Mouse (Mus musculus) monocyte, adult 5-6 weeks (primary cell): Measurements from ENCODE around the gene Pdzd9. TPM values are rescaled to one million over a fixed set of nuclear protein-coding genes. Genes with fewer than 3 reads are reported as not detected.

Source experiments
- ATAC-seq: fragments of 153-309, 156-312 bp; replicated peaks from 2 replicates; pipeline ENCODE4 v1.8.0; 2017; ENCODE audit warnings: mild to moderate bottlenecking; ENCODE audit not compliant: low TSS enrichment, insufficient number of reproducible peaks, severe bottlenecking, poor library complexity, low FRiP score
- total RNA-seq: library from RNA; stranded (forward); fragments of 200-1000, 200-491, 200-594 nt; gene quantifications from 3 replicates; pipeline ENCODE4 v1.2.3, GENCODE M21; 2017

The Pdzd9 gene
- total RNA-seq, 1 experiment from 2014 or later, result not detected

- ATAC-seq, result no peak
Measured at GRCm38 (mm10) chr7:120662079-120662478, 8.1 kb downstream of the Pdzd9 start.

DNA sequence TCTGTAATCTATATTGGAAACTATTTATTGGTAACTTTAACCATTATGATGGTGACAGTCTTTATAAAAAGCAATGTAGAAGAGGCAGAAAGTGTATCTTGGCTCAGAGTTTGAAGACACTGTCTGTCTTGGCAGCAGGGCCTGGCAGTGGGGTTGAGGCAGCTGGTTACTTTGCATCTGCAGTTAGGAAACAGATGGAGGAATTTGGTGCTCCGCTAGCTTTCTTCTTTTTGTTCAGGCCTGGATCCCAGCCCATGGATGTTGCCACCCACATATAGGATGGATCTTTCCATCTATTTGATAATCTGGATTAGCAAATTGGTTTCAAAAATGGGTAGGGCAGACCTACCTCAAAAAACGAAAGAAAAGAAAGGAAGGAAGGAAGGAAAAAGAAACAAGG is 22.3 kb downstream of the Pdzd9 start:
- ATAC-seq, result no peak

DNA sequence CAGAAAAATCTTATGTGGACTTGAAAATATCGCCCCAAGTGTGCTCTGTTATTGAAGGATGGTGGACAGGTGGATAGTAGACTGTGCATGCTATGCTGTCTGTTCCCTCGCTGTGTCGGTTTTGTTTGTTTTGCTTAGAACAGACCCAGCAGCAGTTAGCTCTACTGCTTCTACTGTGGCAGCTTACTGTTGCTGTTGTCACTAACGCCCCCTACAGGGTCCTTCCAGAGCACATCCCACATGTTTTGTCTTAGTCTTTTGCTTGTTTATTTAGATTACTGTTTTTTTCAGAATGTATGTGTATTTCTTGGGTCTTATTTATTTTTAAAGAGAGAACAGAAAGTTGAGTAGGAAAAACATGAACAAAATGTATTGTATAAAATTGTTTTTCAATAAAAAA is 26.9 kb downstream of the Pdzd9 start:
- no peak for ATAC-seq

GRCm38 (mm10) chr7:120635821-120636220 is 34.3 kb downstream of the Pdzd9 start:
- ATAC-seq, result no peak

DNA sequence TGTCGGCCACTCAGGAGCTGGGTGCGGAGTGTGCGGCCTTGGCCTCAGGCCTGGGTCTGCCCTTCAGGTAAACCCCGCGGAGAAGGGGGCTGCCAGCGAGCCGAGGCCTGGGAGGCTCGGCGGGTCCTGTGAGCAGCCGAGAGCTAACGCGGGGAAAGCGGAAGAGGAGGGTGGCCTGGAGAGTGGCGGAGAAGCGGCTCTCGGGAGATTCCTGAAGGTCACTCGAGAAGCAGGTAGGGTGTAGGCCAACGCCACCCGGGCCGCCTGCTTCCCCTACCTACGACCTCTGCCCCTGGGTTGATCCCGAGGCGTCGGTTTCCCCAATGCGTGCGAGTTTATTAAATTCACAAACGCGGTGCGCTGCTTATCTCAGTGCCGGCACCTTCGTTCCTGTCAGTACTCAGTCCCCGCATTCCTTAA is 34.8 kb downstream of the Pdzd9 start:
- peak; percentile 34 for ATAC-seq

DNA sequence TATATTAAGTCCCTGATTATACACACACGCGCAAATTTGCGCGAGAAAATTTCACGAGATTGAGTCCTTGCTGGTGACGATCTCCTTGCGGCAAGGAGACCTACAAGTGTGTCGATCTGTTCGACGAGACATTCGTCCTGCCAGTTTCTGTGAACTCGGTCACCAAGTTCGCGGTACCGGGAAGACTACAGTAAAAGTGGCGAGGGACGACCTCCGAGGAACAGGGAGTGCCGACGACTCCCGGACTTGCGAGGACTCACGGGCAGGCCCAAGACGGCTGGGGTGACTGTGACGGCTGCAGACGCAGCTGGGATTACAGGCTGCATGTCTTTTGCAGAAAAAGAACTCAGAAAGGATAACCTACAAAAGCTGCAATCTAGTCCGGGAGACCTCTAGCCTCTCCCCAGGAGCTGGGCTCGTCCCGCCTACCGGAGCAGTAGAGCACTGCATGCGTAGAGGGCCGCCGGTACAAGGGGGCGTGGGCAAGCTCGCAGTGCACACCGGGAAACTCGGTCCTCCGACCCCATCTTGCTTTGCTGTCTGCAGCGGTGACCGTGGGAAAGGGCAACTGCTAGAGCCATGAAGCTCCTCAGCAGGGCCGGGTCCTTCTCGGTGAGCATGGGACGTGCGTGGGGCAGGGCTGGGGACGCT is 35.3 kb downstream of the Pdzd9 start, which contains the start of gene Uqcrc2:
Gene Uqcrc2, plus strand, starts transcription at position 466 of the 651 bp plus-strand sequence.
- ATAC-seq, result peak; percentile 97

DNA sequence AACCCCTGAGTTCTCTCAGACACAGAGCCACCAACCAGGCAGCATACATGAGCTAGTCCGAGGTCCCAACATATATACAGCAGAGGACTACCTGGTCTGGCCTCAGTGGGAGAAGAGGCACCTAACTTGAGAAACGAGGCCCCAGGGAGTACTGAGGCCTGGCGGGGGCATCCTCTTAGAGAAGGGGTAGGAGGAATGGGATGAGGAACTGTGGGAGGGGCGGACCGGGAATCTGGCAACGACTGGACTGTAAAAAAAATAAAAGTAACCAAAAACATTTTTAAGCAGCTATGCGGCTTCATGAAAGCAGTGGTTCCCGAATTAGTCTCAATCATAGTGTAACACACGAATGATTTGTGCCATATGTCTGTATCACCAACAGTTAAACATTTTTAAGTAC is 35.8 kb downstream of the Pdzd9 start:
- ATAC-seq, result no peak

DNA sequence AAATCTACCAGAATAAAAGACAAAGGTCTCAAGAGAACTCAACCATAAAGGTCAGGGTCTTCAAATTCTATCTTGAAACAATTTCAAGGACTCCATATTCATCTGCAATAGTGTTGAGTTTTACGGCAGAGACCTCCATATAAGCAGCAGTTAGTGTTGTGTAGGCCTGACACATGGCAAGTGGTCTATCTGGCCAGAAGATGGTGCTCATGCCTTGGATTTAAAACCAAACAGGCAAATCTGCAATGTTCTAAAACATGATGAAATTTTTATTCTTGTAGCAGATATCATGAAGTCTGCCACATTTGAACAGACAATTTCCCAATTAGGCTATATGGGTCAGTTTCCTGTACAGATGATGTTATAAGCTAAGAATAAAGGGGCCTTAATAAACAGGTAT is 37.6 kb downstream of the Pdzd9 start:
- no peak for ATAC-seq

GRCm38 (mm10) chr7:120620841-120621240 is 49.3 kb downstream of the Pdzd9 start:
- no peak for ATAC-seq

- no peak for ATAC-seq
Measured at GRCm38 (mm10) chr7:120620075-120620771, 49.9 kb downstream of the Pdzd9 start.

Other genes with a start within 250 kb of the Pdzd9 start
- 83.2 to 96.9 TPM (median 91.7 TPM) in 3 replicates for gene Uqcrc2, start 35.2 kb downstream of the Pdzd9 start, total RNA-seq
- 29.0 to 51.8 TPM (median 50.9 TPM) in 3 replicates for gene Mosmo, start 7.3 kb upstream of the Pdzd9 start, total RNA-seq
- not detected in 3 replicates for gene Vwa3a, start 69.0 kb upstream of the Pdzd9 start, total RNA-seq
- gene Gm5737, start 142.0 kb upstream of the Pdzd9 start, total RNA-seq, result not detected in 3 replicates
- gene Eef2k, start 172.5 kb upstream of the Pdzd9 start, total RNA-seq, result 33.4 to 56.9 TPM (median 45.7 TPM) in 3 replicates
- gene Polr3e, start 247.4 kb upstream of the Pdzd9 start, total RNA-seq, result 12.7 to 15.4 TPM (median 14.8 TPM) in 3 replicates